Mouse (Mus musculus) E14TG2a.4 (cell line): ENCODE data around the gene Cyfip2.

Source experiments
- CTCF ChIP-seq: conservative IDR thresholded peaks from 2 replicates; pipeline ENCODE4 v1.5.1; 2014; ENCODE audit warnings: low read length
- POU5F1 ChIP-seq: IDR thresholded peaks from 2 replicates; pipeline ENCODE4 v1.6.1; 2014; ENCODE audit warnings: low read length, borderline replicate concordance

GRCm38 (mm10) chr11:46269391-46269790 lies 43.3 kb downstream of the Cyfip2 start:
- TF ChIP-seq CTCF, result no peak
- TF ChIP-seq POU5F1, result no peak
